Mouse (Mus musculus) 416B (cell line): ENCODE measurements at regions not wholly inside any gene's neighbourhood (a gene's known extent, or its start where the extent isn't known, plus 50 kb on each side); places are given as distances from the start of the nearest gene placed in this dataset.
A peak's percentile ranks its signal among the peaks of the same experiment; 100 is the strongest.

Experiments
- DNase-seq: peaks from one replicate; pipeline ENCODE4 v3.0.0; 2011; ENCODE audit warnings: low read depth

GRCm38 (mm10) chr5:64536393-64537112 is 266.6 kb upstream of the Klf3 start:
- no peak for DNase-seq

GRCm38 (mm10) chr5:64537113-64537780 is 265.9 kb upstream of the Klf3 start:
- no peak for DNase-seq

DNA sequence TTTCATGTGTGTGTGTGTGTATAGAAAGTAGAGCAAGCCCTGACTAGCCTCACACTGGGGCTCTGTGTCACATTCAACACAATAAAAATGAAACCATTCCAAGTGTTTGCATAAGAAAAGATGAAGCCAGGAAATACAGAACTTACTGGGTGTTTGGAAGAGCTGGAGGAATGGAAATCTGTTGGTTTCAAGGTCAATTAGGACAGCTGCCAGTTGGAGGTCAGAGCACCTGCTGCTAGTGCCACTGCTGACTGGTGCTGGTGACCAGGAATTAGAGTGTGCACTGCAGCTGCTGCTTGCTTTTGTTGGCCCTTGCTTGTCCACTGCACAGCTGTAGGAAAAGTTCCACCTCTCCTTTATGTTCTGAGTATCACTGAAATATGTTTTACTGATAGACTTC is 261.4 kb upstream of the Klf3 start:
- DNase-seq = no peak

DNA sequence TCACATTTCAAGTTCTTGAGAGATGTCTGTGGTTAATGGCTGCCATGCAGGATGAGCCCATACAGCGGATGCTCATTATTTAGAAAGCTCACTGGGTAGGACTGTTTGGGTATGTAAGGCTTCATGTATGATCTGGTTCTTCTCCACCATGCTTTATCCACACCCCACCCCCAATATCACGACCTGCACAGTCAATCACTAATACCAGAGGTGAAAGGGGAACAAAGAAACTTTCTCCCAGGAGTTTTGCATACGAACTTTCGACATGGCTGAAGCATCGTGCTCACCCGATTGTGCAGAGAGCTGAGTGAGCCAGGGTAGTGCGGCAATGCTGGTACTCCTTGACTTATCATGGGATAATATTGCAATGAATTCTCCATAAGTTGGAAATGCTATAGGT is 247.3 kb upstream of the Klf3 start:
- DNase-seq = no peak

DNA sequence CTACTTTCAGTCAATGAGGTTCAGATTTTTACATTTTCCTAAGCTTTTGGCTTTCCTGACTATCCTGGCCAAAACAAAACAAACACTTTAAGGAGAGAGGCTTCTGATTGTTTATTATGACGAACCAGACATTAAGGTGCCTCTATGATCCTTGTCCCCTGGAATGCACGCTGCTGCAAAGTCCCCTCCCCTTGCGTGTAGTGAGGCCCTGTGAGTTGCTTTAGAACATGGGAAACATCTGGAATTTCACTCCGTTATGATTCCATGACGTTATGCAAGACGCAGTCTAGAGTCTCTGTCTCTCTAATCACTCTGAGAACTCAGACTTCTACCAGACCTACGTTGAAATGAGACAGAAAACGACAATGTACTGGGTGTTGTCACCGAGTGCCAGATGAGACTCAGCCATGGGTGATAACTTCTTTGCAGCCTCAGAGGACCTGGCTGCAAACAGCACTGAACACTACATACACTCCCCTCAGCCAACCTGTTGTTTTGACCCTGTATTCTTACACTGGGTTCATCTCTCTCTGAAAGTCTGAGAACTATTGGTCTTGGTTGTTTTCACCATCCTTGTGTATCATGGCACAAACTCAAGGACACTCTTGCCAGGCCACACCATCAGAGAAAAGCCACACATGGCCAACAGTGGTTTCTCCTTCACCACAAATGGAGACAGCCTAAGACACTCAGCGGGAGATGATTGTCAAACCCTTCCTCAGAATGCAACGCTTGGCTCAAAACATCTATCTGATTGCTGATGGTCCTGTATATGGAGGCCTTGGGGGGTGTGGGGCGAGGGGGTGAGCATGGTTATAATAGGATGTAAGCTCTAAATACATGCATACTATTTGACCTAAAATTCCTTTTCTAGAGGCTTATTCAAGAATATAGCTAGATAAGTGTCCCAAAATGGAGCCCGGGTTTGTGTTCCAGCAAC is 236.5 kb upstream of the Klf3 start:
- DNase-seq = no peak

GRCm38 (mm10) chr5:64567813-64568212 is 235.4 kb upstream of the Klf3 start:
- DNase-seq = peak; percentile 26

DNA sequence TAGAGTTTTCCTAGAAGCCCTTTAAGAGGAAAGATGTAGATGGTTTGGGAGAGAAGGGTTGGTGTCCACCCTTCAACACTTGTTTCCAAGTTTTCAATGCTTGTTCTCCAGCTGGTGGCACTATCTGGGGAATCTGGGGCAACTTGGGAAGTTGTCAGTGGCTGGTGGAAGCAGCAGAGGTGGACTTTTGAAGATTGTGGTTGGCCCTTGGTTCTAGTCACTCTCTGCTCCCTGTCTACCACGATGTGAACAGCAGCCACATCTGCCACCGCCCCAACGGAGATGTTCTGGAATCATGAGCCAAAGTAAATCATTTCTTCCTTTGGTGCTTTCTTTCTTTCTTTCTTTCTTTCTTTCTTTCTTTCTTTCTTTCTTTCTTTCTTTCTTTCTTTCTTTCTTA is 234.9 kb upstream of the Klf3 start:
- no peak for DNase-seq

DNA sequence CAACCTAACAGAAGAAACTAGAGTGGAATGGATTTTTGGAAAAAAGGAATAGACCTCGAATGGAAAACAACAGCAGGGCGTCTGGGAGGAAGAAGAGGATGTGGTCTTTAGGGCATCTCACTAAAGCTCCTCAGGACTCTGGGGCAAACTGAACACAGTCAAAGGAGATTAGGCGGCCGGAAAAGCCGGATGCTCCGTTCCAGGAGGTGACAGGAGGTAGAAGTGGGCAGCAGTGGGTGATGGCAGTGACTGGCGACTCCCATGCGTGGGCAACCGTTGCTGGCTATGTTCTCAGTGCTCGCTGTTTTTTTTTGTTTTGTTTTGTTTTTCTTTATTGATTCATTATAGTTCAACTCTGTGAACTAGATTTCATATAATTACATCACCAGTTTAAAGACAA is 228.8 kb upstream of the Klf3 start:
- no peak for DNase-seq

- no peak for DNase-seq
Observed at GRCm38 (mm10) chr5:64575896-64576295, 227.3 kb upstream of the Klf3 start.

- no peak for DNase-seq
Observed at GRCm38 (mm10) chr5:64576426-64577262, 226.5 kb upstream of the Klf3 start.

DNA sequence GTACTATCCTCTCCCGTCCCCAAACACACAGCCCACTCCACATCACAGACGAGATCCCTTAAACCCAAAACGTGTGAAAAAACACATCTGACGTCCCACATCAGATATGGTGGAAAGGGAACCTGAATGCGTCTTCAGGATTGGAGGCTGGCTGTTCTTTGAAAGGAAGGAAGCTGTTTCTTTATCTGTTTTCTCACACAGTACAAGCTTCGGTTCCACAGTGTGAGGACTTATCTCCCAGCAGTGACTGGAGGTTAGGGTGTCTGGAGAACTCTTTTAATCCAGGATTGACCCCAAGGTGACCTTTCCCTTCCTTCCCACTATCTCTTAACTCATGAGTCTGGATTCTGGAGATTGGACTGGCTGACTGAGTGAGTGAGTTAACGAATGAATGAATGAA is 225.8 kb upstream of the Klf3 start:
- DNase-seq = no peak

GRCm38 (mm10) chr5:64578536-64578935 is 224.7 kb upstream of the Klf3 start:
- no peak for DNase-seq

DNA sequence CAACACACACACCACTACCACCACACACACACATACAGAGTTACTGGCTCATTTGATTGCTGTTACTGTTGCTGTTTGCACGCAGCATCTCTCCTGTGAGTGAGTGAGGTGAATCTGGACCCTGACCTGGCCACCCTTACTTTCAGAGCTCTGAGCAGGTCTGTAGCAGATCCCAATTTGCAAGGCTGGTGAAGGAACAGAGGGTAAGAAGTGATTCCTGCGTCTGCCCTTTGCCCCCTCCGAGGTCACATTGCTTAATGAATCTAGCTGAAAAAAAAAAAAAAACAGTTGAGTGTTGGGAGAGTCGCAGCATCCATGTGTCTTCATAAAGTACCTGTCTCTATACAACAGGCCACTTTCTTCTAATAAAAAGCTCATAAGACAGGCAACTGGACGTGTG is 224.1 kb upstream of the Klf3 start:
- DNase-seq = no peak

DNA sequence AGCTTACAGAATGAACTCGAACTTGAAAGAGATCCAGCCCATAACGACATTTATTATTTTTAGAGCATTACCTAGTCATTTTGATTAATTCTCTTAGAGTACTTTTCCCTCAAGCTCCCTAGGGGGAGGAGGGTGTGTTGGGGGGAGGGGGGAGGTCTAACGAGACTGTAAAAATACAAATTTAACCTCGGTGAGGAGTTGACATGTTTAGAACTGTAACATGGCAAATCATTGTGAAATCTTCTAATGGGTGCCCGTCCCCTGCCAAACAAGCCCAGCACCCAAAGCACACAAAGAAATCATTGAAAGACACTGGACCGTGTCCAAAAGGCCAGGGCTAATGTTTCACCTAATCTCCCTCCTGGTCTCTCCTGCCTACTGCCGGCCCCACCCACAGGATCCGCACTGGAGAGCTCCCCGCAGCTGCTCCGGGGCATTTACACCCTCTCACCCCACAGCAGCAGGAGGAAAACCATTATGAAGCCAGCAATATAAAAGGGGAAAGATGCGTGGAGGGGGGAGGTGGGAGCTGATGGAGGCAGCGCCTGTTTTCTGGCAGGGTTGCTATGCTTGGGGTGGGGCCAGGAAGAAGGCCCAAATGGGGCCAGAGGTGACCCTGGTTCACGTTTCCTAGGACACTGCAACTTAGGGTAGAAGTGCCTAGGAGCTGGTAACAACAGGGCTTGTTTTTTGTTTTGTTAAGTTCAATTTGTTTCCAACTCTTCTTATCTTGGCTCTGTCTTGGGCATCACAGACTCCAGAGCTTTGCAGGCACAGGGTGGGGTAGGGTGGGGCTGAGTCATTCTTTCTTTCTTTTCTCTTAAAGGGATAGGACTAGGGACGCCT is 223.5 kb upstream of the Klf3 start:
- no peak for DNase-seq

DNA sequence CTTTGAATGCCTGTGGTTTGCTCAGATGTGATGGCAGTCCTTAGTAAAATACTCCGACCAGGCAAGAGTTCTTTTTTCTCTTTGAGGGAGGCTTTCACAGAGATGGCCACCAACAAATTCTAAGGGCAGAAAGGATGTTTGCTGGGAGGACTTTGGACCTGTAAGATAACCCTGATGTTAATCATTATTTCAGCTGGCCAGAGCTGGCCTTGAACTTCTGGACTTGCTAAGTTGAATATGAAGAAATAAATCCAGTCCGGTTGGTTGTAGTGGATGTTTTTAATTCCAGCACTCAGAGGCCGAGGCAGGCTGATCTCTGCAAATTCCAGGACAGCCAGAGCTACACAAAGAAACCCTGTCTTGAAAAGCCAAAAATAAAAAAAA is 222.9 kb upstream of the Klf3 start:
- no peak for DNase-seq

GRCm38 (mm10) chr5:64580786-64581445 is 222.3 kb upstream of the Klf3 start:
- DNase-seq = no peak

GRCm38 (mm10) chr5:64581461-64581860 is 221.7 kb upstream of the Klf3 start:
- DNase-seq = no peak

- no peak for DNase-seq
Observed at GRCm38 (mm10) chr5:64582031-64582430, 221.2 kb upstream of the Klf3 start.

DNA sequence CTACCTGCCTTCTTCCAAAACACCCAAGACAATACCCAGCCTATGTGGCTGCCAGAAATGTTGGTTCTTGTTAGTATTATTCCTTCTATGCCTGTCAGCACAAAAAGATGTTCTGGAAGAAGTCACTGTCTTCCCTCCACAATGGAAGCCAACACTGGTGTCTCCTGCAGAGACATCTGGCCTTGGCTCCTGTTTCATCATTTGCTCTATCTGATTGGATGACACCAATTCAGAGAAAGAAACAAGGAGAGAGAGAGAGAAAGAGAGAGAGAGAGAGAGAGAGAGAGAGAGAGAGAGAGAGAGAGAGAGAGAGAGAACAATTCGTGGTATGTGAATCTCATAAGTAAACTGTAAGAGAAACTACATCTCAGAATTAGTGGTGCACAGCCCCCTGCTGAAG is 218.9 kb upstream of the Klf3 start:
- no peak for DNase-seq

DNA sequence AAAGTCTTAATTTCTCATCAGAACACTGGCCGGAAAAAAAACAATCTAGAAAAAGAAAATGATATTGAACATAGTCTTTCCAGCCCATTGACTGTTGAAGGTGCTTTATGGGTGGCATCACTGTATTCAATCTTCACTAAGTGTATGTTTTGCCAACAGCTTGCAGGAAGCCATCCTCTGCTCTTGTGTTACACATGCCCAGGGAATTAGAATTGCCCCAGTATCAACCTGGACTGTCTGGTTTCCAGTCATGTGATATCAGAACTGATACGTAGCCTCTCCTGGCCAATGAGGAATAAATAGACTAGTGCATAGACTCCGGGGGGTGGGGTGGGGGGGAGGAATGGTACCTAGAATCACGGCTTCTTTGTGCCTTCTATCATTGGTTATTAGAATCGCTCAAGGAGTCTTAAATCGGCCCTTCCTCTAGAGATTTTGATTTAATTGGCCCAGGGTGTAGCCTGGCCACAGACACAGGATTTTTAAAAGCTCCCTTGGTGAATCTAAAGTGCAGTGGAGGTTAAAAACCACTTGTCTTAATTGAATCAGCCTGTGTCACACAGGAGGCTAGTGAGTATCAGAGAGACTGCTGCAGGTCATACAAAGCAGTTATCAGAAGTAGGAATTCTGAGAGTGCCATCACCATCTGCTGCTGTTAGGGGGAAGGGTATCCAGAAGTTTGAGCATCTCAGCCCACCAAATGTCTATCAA is 218.0 kb upstream of the Klf3 start:
- DNase-seq = no peak
